Mouse (Mus musculus): ENCODE results near the gene Vmn1r197. TPM values are rescaled to one million over a fixed set of nuclear protein-coding genes. Genes with fewer than 3 reads are reported as not detected.
"Not testable (repeated sequence)": the region's sequence is repeated elsewhere in the genome, so short reads cannot be mapped to it uniquely, and the experiment has no call there.

The Vmn1r197 gene
- not detected in 2 replicates for polyA plus RNA-seq (2014; fragmentation: Nextera tagmentation; extraction: Ambion mirVana)

DNA sequence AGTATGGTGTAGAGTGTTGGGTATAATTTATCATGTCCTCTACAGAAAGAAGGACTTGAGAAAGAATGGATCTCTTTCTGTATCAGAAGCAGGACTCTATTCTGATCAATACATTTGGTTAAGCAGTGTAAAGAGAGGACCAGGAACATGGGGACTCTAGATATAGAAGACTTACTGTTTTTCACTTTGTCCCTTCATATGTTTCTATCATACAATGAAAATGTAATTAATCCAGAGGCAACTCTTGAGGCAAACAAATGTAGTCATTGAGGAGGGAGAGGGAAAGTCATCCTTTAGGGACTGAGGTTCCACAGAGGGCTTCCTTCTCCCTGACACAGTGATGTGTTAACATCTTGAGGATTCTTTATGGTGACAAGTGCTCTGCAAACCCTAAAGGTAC, at the start of gene Vmn1r197:
Gene Vmn1r197 (plus strand): TSS at position 301 of the 400 bp plus-strand sequence.
- Histone ChIP-seq H3K9ac (ENCODE audit: low read length) (no peak within 1 kb of the TSS), H3K4me1 (replicated peaks; ENCODE audit: control insufficient read depth, insufficient read depth, low read length) (no peaks in the 10 kb centered on the region), H3K4me3 (ENCODE audit: low read depth, low read length) (no peak within 1 kb of the TSS), H3K9me3 (ENCODE audit: control insufficient read depth, low read length) (no peaks in the 10 kb centered on the region), H3K4me2 (ENCODE audit: low read depth, low read length, severe bottlenecking) (no peak within 1 kb of the TSS), H3K27me3 (ENCODE audit: control insufficient read depth, insufficient read depth, low read length) (no peaks in the 10 kb centered on the region), H3K36me3 (ENCODE audit: control insufficient read depth, insufficient read depth, low read length) (no peaks in the 10 kb centered on the region), H3K27ac (ENCODE audit: low read depth, low read length) (no peak within 1 kb of the TSS)
- DNase-seq (ENCODE audit: low spot score) = no peak
- ATAC-seq (replicated peaks; ENCODE audit: low FRiP score) = no peak

GRCm38 (mm10) chr13:22284578-22284977, 39.8 kb upstream of the Vmn1r197 start:
- no peak overlapping the region for H3K27ac ChIP-seq (ENCODE audit: low read depth, low read length)
- H3K27me3 ChIP-seq (ENCODE audit: control insufficient read depth, insufficient read depth, low read length) = no peaks in the 10 kb centered on the region
- H3K9me3 ChIP-seq (ENCODE audit: control insufficient read depth, low read length) = no peaks in the 10 kb centered on the region
- 81% methylated on average over 2 of the region's 2 CpGs for WGBS
- no peak overlapping the region for H3K4me3 ChIP-seq (ENCODE audit: low read depth, low read length)
- ATAC-seq (replicated peaks; ENCODE audit: low FRiP score) (no peak), DNase-seq (ENCODE audit: low spot score) (no peak)
- H3K4me1 ChIP-seq (replicated peaks; ENCODE audit: control insufficient read depth, insufficient read depth, low read length) = no peaks in the 10 kb centered on the region
- no peak overlapping the region for H3K9ac ChIP-seq (ENCODE audit: low read length)
- H3K36me3 ChIP-seq (ENCODE audit: control insufficient read depth, insufficient read depth, low read length) = no peaks in the 10 kb centered on the region
- H3K4me2 ChIP-seq (ENCODE audit: low read depth, low read length, severe bottlenecking) = no peak overlapping the region

DNA sequence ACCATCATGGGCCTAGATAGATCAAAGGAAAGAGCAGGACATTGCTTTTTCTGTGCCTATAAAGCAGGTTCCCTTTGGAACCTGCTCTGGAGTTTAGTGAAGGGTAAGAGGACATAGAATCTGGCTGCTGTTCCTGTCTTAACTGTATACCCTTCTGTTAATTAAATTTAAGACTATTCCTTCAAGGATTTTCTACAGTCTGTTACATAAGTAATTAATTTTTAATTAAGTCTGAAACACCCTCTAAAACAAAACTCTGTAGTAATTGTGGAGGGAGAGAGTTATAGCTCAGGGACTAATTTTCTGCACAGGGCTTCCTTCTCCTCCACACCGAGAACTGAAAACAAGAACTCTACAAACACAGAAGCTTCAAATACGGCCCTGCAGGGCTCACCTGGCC, 34.8 kb upstream of the Vmn1r197 start, which contains the start of gene Vmn1r196:
Gene Vmn1r196 (plus strand): TSS at position 301 of the 400 bp plus-strand sequence.
- ATAC-seq (replicated peaks; ENCODE audit: low FRiP score) = no peak
- 81% methylated on average over 2 of the region's 2 CpGs for WGBS

GRCm38 (mm10) chr13:22308075-22308474, 16.3 kb upstream of the Vmn1r197 start:
- DNase-seq (ENCODE audit: low spot score); H3K4me3 ChIP-seq (ENCODE audit: low read depth, low read length); H3K9me3 ChIP-seq (ENCODE audit: control insufficient read depth, low read length); ATAC-seq (replicated peaks; ENCODE audit: low FRiP score); H3K4me1 ChIP-seq (replicated peaks; ENCODE audit: control insufficient read depth, insufficient read depth, low read length); H3K27ac ChIP-seq (ENCODE audit: low read depth, low read length); H3K36me3 ChIP-seq (ENCODE audit: control insufficient read depth, insufficient read depth, low read length); H3K27me3 ChIP-seq (ENCODE audit: control insufficient read depth, insufficient read depth, low read length); H3K9ac ChIP-seq (ENCODE audit: low read length); H3K4me2 ChIP-seq (ENCODE audit: low read depth, low read length, severe bottlenecking): not testable (repeated sequence)
- WGBS = 89% methylated on average over 5 of the region's 5 CpGs

More for the DNA sequence above, 34.8 kb upstream of the Vmn1r197 start, which contains the start of gene Vmn1r196:
- H3K4me2 ChIP-seq (ENCODE audit: low read depth, low read length, severe bottlenecking) = no peak within 1 kb of the TSS
- DNase-seq (ENCODE audit: low spot score) = no peak
- H3K9me3 ChIP-seq (ENCODE audit: control insufficient read depth, low read length) = no peaks in the 10 kb centered on the region
- no peaks in the 10 kb centered on the region for H3K27me3 ChIP-seq (ENCODE audit: control insufficient read depth, insufficient read depth, low read length)
- no peak within 1 kb of the TSS for H3K27ac ChIP-seq (ENCODE audit: low read depth, low read length)
- H3K4me3 ChIP-seq (ENCODE audit: low read depth, low read length) = no peak within 1 kb of the TSS
- H3K4me1 ChIP-seq (replicated peaks; ENCODE audit: control insufficient read depth, insufficient read depth, low read length) = no peaks in the 10 kb centered on the region
- H3K36me3 ChIP-seq (ENCODE audit: control insufficient read depth, insufficient read depth, low read length) = no peaks in the 10 kb centered on the region
- no peak within 1 kb of the TSS for H3K9ac ChIP-seq (ENCODE audit: low read length)

DNA sequence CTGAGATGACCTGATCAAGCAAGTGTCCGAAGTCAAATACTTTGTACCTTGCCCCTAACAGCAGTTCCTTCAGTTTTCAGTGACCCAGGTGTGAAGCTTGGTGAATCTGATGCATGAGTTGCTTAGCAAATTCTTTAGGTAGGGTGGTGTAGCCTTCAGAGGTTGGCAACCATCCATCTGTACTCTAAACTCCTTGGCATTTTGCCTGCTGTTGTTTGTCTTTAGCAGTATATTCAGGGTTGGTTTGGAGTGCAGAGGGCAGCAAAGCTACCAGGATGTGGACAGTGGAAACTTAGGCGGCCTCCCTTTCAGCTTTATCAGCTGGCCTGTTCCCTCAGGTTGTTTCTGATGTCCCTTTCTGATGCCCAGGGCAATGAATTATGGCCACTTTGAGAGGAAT, 9.0 kb upstream of the Vmn1r197 start:
- no peak for DNase-seq (ENCODE audit: low spot score)
- Histone ChIP-seq H3K9me3 (ENCODE audit: control insufficient read depth, low read length) (no peaks in the 10 kb centered on the region), H3K36me3 (ENCODE audit: control insufficient read depth, insufficient read depth, low read length) (no peaks in the 10 kb centered on the region), H3K4me2 (ENCODE audit: low read depth, low read length, severe bottlenecking) (no peak overlapping the region), H3K27ac (ENCODE audit: low read depth, low read length) (no peak overlapping the region), H3K27me3 (ENCODE audit: control insufficient read depth, insufficient read depth, low read length) (no peaks in the 10 kb centered on the region), H3K4me3 (ENCODE audit: low read depth, low read length) (no peak overlapping the region), H3K4me1 (replicated peaks; ENCODE audit: control insufficient read depth, insufficient read depth, low read length) (no peaks in the 10 kb centered on the region), H3K9ac (ENCODE audit: low read length) (no peak overlapping the region)
- WGBS = 80% methylated on average over 2 of the region's 2 CpGs
- ATAC-seq (replicated peaks; ENCODE audit: low FRiP score) = no peak

- no peaks in the 10 kb centered on the region for H3K27me3 ChIP-seq (ENCODE audit: control insufficient read depth, insufficient read depth, low read length)
- no peaks in the 10 kb centered on the region for H3K4me1 ChIP-seq (replicated peaks; ENCODE audit: control insufficient read depth, insufficient read depth, low read length)
- 85% methylated on average over 2 of the region's 2 CpGs for WGBS
- DNase-seq (ENCODE audit: low spot score) = no peak
- no peak for ATAC-seq (replicated peaks; ENCODE audit: low FRiP score)
- no peak overlapping the region for H3K4me2 ChIP-seq (ENCODE audit: low read depth, low read length, severe bottlenecking)
- no peak overlapping the region for H3K4me3 ChIP-seq (ENCODE audit: low read depth, low read length)
- H3K9me3 ChIP-seq (ENCODE audit: control insufficient read depth, low read length) = no peaks in the 10 kb centered on the region
- no peaks in the 10 kb centered on the region for H3K36me3 ChIP-seq (ENCODE audit: control insufficient read depth, insufficient read depth, low read length)
- no peak overlapping the region for H3K27ac ChIP-seq (ENCODE audit: low read depth, low read length)
- no peak overlapping the region for H3K9ac ChIP-seq (ENCODE audit: low read length)
Observed at GRCm38 (mm10) chr13:22317366-22317765, 7.0 kb upstream of the Vmn1r197 start.

GRCm38 (mm10) chr13:22320091-22320490, 4.3 kb upstream of the Vmn1r197 start:
- Histone ChIP-seq H3K9me3 (ENCODE audit: control insufficient read depth, low read length) (no peaks in the 10 kb centered on the region), H3K4me3 (ENCODE audit: low read depth, low read length) (no peak overlapping the region), H3K4me1 (replicated peaks; ENCODE audit: control insufficient read depth, insufficient read depth, low read length) (no peaks in the 10 kb centered on the region), H3K27me3 (ENCODE audit: control insufficient read depth, insufficient read depth, low read length) (no peaks in the 10 kb centered on the region), H3K36me3 (ENCODE audit: control insufficient read depth, insufficient read depth, low read length) (no peaks in the 10 kb centered on the region), H3K27ac (ENCODE audit: low read depth, low read length) (no peak overlapping the region), H3K4me2 (ENCODE audit: low read depth, low read length, severe bottlenecking) (no peak overlapping the region), H3K9ac (ENCODE audit: low read length) (no peak overlapping the region)
- DNase-seq (ENCODE audit: low spot score) (no peak), ATAC-seq (replicated peaks; ENCODE audit: low FRiP score) (no peak)

GRCm38 (mm10) chr13:22333269-22333668, 8.9 kb downstream of the Vmn1r197 start:
- Histone ChIP-seq H3K27ac (ENCODE audit: low read depth, low read length) (no peak overlapping the region), H3K27me3 (ENCODE audit: control insufficient read depth, insufficient read depth, low read length) (no peaks in the 10 kb centered on the region), H3K4me3 (ENCODE audit: low read depth, low read length) (no peak overlapping the region), H3K9ac (ENCODE audit: low read length) (no peak overlapping the region), H3K36me3 (ENCODE audit: control insufficient read depth, insufficient read depth, low read length) (no peaks in the 10 kb centered on the region), H3K9me3 (ENCODE audit: control insufficient read depth, low read length) (no peaks in the 10 kb centered on the region), H3K4me1 (replicated peaks; ENCODE audit: control insufficient read depth, insufficient read depth, low read length) (no peaks in the 10 kb centered on the region), H3K4me2 (ENCODE audit: low read depth, low read length, severe bottlenecking) (no peak overlapping the region)
- DNase-seq (ENCODE audit: low spot score) = no peak
- WGBS = 74% methylated on average over 2 of the region's 2 CpGs
- ATAC-seq (replicated peaks; ENCODE audit: low FRiP score) = no peak

GRCm38 (mm10) chr13:22335565-22335964, 11.2 kb downstream of the Vmn1r197 start:
- 74% methylated on average over 1 of the region's 1 CpGs for WGBS
- no peak for ATAC-seq (replicated peaks; ENCODE audit: low FRiP score)
- H3K27me3 ChIP-seq (ENCODE audit: control insufficient read depth, insufficient read depth, low read length) = no peaks in the 10 kb centered on the region
- no peak overlapping the region for H3K27ac ChIP-seq (ENCODE audit: low read depth, low read length)
- H3K4me3 ChIP-seq (ENCODE audit: low read depth, low read length) = no peak overlapping the region
- H3K9ac ChIP-seq (ENCODE audit: low read length) = no peak overlapping the region
- no peak overlapping the region for H3K4me2 ChIP-seq (ENCODE audit: low read depth, low read length, severe bottlenecking)
- H3K9me3 ChIP-seq (ENCODE audit: control insufficient read depth, low read length) = no peaks in the 10 kb centered on the region
- H3K4me1 ChIP-seq (replicated peaks; ENCODE audit: control insufficient read depth, insufficient read depth, low read length) = no peaks in the 10 kb centered on the region
- DNase-seq (ENCODE audit: low spot score) = no peak
- H3K36me3 ChIP-seq (ENCODE audit: control insufficient read depth, insufficient read depth, low read length) = no peaks in the 10 kb centered on the region

Data from forebrain, embryonic 11.5 days (tissue).